Mouse (Mus musculus) bone marrow, adult 2 months (tissue): ENCODE results near the gene Ccdc127.

Source experiments
- CTCF ChIP-seq: fragments of 200-500 bp; IDR thresholded peaks from 2 replicates; pipeline ENCODE4 v1.5.1; 2011; ENCODE audit warnings: low read length, control low read depth; ENCODE audit not compliant: control insufficient read depth, insufficient read depth
- POLR2A ChIP-seq: fragments of 200-500 bp; IDR thresholded peaks from 2 replicates; pipeline ENCODE4 v1.6.1; 2011; ENCODE audit warnings: low read depth, mild to moderate bottlenecking, control low read depth, low read length, borderline replicate concordance; ENCODE audit not compliant: control insufficient read depth

DNA sequence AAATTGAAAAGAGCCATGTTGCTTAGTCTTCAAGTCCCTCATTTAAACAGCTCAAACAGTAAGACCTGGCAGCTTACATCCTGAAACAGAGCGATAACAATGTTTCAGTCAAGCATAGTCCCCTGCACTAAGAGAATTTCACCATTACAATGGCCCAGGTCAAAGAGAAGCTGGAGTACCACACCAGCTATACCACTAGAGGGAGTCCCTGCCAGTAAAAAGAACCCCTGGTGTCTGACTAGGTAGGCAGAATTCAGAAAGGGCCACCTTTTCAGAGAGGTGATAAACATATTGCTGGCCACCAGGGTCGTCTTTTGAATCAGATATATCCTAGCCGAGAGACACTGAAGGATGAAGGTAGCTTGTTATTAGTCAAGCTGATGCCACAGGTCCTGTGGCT is 9.1 kb upstream of the Ccdc127 start:
- TF ChIP-seq POLR2A (no peak), CTCF (no peak)
